Mouse (Mus musculus): Measurements from ENCODE around the gene Tmprss9.

Tmprss9 gene

GRCm38 (mm10) chr10:80917336-80917778, 45.7 kb downstream of the Tmprss9 start:
- DNase-seq, result peak; percentile 94

DNA sequence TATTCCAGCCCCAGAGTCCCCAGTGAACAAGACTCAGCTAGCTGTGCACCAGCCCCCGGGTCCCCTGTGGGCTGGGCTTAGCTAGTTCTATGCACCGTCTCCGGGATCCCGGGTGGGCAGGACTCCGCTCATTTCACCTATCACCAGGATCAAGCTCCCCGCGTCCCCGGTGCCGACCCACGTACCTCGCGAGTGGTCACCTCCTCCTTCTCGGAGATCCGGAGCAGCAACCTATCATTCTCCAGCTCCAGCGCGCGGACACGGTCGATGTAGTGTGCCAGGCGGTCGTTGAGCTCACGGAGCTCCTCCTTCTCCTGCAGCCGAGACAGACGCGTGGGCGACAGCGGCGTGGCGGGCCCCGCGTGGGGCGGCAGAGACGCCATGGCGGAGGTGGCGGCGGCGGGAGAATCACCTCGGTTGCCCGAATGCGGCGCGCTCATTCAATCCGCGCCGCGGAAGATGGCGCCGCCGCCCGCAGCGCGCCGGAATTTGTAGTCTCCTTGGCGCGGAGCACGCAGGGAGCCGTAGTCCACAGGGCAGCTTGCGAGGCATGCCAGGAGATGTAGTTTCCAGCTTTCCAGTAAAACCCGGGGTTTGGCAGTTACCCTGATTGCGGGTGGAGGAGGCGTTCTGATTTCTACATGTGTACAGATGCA, 46.3 kb downstream of the Tmprss9 start, which contains the start of gene Lmnb2:
Gene Lmnb2, minus strand, starts transcription at position 467 of the 656 bp plus-strand sequence.
- DNase-seq, result peak; percentile 97

- DNase-seq, result peak; percentile 95
These were observed 50.3 kb downstream of the Tmprss9 start for GRCm38 (mm10) chr10:80921923-80922322.

DNA sequence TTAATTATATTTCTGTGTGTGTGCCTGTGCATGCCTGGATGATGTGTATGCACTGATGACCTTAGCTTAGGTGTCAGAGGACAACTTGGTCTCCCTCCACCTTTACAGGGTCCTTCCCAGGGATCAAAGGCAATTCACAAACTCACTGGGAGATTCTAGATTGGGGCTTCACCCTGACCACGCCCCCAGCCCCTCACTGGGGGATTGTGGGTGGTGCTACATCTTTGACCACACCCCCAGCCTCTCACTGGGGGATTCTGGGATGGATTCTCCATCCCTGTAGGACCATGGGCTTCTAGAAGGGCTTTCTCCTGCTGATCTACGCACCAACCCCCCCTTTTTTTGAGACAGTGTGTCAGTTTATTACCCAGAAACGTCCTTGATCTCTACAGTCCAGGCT, 53.8 kb downstream of the Tmprss9 start:
- no peak for DNase-seq

- DNase-seq, result peak; percentile 99
These were observed 57.1 kb downstream of the Tmprss9 start for GRCm38 (mm10) chr10:80928586-80929298.

DNA sequence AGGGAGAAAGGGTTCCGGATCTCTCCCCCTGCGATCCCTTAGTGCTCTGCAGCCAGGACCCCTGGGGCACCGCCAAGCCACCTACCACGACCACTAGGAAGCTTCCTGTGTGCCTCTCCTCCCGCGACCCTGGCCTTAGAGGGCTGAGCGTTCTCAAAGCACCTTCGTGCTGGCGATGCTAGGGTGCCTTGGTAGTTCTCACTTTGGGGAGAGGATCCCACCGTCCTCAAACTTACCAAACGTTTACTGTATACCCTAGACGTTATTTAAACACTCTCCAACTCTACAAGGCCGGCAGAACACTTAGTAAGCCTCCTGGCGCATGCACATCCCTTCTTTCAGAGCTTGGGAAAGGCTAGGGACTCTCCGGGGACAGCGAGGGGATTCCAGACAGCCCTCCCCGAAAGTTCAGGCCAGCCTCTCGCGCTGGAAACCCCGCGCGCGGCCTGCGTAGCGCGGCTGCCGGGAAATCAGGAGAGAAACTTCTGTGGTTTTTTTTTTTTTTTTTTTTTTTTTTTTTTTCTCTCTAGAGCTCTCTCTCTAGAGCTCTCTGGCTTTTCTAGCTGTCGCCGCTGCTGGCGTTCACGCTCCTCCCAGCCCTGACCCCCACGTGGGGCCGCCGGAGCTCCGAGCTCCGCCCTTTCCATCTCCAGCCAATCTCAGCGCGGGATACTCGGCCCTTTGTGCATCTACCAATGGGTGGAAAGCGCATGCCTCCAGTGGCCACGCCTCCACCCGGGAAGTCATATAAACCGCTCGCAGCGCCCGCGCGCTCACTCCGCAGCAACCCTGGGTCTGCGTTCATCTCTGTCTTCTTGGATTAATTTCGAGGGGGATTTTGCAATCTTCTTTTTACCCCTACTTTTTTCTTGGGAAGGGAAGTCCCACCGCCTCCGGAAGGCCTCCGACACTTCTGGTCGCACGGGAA, 57.9 kb downstream of the Tmprss9 start, which contains the start of gene Gadd45b:
Gene Gadd45b, plus strand, starts transcription at position 775 of the 928 bp plus-strand sequence.
- peak; percentile 100 for DNase-seq

DNA sequence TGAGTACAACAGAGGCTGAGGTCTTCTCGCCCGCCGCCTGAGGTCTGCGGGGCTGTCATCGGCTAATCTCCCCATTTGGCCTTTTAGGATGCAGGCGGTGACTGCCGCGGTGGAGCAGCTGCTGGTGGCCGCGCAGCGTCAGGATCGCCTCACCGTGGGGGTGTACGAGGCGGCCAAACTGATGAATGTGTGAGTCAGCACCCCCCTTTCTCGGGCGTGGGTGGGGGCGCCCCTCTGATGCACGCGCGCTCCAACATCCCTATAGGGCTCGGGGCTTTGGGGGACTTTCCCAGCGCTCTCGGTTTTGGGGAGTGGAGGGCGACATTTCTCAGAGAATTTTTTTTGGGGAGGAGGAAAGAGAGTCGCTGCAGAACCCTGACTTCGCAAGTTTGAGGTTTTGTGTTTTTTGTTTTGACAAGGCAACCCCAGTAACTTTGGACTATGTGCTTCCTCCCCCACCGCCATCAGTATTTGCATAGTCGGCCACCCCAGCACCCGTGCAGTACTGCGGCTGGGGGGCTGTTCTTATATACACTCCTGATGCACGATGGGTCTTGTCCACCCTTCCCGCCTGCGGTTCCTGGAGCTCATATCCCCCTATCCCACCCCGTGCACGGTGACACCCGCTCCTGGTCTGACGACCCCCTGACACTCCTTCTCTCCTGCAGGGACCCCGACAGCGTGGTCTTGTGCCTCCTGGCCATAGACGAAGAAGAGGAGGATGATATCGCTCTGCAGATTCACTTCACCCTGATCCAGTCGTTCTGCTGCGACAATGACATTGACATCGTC, 58.9 kb downstream of the Tmprss9 start:
- peak; percentile 96 for DNase-seq

DNA sequence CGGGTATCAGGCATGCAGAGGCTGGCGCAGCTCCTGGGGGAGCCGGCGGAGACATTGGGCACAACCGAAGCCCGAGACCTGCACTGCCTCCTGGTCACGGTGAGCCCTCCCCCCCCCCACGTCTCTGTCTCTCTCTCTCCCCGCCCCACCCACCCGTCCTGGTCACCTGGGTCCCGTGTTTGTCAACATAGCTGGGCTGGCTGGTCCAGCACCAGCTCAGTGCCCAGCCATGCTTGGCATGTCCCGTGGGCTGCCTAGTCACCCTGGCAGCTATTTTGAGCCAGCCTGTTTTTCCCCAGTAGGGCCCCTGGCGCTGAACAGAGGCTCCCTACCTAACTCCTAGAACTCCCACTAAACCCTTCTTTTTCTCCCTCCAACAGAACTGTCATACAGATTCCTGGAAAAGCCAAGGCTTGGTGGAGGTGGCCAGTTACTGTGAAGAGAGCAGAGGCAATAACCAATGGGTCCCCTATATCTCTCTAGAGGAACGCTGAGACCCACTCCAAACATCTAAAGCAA, 59.6 kb downstream of the Tmprss9 start:
- DNase-seq, result peak; percentile 97

- no peak for DNase-seq
These were observed 60.0 kb downstream of the Tmprss9 start for GRCm38 (mm10) chr10:80931695-80932094.

GRCm38 (mm10) chr10:80932206-80932605, 60.6 kb downstream of the Tmprss9 start:
- DNase-seq, result peak; percentile 96

- DNase-seq, result peak; percentile 96
These were observed 61.2 kb downstream of the Tmprss9 start for GRCm38 (mm10) chr10:80932700-80933420.

GRCm38 (mm10) chr10:80933421-80933979, 61.9 kb downstream of the Tmprss9 start:
- peak; percentile 98 for DNase-seq

DNA sequence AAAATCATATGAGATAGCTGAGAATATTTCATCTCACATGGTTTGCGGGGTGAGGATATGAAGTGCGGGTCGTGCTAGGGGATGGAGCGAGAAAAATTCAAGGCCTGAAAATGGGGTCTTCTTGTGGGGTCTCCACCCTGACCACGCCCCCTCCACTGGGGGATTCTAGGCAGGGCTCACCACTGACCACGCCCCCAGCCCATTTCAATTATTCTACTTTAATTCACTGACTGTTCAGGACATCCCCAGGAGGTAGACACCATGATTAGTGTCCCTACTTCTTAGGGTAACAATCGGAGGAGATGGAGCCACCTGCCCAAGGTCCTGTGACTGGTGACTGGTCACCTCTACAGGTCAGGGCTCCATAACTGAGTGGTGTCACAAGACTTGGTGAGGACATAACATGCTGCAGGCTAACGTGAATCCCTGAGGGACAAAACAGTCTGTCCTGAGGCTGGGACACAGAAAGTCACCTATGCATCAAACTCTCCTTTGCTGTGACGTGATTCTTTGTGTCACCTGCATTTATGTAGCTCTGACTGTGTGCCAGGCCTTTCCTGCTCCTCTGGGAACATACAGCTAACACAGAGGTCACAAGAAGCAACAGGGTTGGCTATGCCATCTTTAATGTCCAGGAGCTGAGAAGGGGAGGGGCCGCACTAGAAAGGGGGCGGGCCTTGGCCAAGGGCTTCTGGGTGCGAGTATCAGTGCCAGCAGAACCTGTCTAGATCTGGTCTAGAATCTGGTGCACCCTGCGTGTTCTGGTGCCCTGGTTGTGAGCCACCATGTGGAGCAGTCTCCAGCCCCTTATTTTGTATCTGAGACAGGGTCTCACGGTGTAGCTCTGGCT, 62.7 kb downstream of the Tmprss9 start:
- DNase-seq, result peak; percentile 92

- DNase-seq, result peak; percentile 97
These were observed 63.6 kb downstream of the Tmprss9 start for GRCm38 (mm10) chr10:80935241-80935640.

- DNase-seq, result no peak
These were observed 64.0 kb downstream of the Tmprss9 start for GRCm38 (mm10) chr10:80935698-80936097.

DNA sequence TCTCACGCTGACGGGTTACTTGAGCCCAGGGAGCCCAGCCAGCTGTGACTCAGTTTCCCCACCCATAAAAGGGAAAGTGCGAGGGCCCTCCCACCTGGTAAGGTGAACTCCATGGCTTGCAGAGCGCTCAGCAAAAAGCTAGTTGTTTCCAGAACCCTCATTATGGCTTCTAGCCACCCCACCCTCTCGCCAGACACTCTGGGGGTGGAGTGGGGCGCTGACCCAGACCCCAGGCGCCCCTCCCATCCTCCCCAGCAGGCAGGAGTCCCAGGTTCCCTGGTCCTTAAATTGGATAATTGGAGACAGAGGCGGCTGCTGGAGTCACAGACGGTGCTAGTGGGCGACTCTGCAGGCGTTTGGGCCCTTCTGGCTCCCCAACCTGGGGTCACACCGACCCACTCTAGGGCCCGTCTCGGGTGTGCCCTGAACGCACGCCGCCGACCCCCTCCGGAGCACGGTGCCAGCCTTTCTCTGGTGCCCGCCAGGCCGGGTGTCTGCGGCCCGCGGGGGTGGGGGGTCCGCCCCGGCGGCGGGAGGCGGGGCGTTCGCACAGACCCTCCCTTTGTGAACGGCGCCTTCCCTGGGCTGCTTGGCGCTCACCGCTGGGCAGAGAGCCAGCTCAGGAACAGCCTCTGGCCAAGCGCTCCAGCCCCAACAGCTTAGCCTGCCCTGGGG, 64.6 kb downstream of the Tmprss9 start:
- DNase-seq, result peak; percentile 98

- no peak for DNase-seq
These were observed 65.1 kb downstream of the Tmprss9 start for GRCm38 (mm10) chr10:80936810-80937164.

GRCm38 (mm10) chr10:80937646-80938045, 66.0 kb downstream of the Tmprss9 start:
- DNase-seq, result peak; percentile 95

GRCm38 (mm10) chr10:80938831-80939550, 67.3 kb downstream of the Tmprss9 start:
- no peak for DNase-seq

All from heart, adult 11 months (tissue).